Comparison of ENCODE assay signal across 13 mouse cellular contexts in genomic region chr4:135958354-135958753, GRCm38 (mm10). TPM values are rescaled to one million over a fixed set of nuclear protein-coding genes. Genes with fewer than 3 reads are reported as not detected.
DNase-seq lines count a peak whose midpoint lies in the region; ATAC-seq and TF ChIP-seq lines count a peak whose summit lies in the region.
"Had no signal": no experiment of that assay in that cellular context is flagged by ENCODE, and none has a peak within 500 bp of the region (broad histone marks: within the 10 kb centered on the region; RNA-seq: fewer than 3 reads in every experiment).

No protein-coding gene starts in this region.

- DNase-seq in MN1 (ENCODE audit: low spot score), result peak; percentile 31
- DNase-seq in liver, embryonic 13.5 days, result no peak
- DNase-seq in layer of hippocampus, adult 9-10 months (ENCODE audit: low spot score), result no peak
- no peak for DNase-seq in gastrocnemius, postnatal 14 days
- DNase-seq in c-Kit-positive CD71-positive TER-119-positive erythroid progenitor cells, embryonic 14.5 days (ENCODE audit: low spot score), result no peak
- no peak for DNase-seq in hindbrain, embryonic 11.5 days (ENCODE audit: low spot score)
- DNase-seq: forebrain, postnatal 0 days; heart, postnatal 14 days; left cerebral cortex, postnatal 4 days; right cerebral cortex, postnatal 25 days had no signal

- no peak overlapping the region for H3K27ac ChIP-seq in ES-Bruce4 (ENCODE audit: insufficient read depth, low read length)
- H3K27ac ChIP-seq in kidney, embryonic 15.5 days, result peak overlapping the region; percentile 63
- peak overlapping the region; percentile 76 for H3K27ac ChIP-seq in liver, embryonic 13.5 days
- H3K27ac ChIP-seq in hindbrain, embryonic 11.5 days (ENCODE audit: low read depth, low read length), result no peak overlapping the region

- H3K4me2 ChIP-seq in kidney, embryonic 15.5 days, result no peak overlapping the region
- H3K4me2 ChIP-seq in liver, embryonic 13.5 days, result peak overlapping the region; percentile 33
- no peak overlapping the region for H3K4me2 ChIP-seq in hindbrain, embryonic 11.5 days (replicated peaks; ENCODE audit: low read depth, low read length)

- ATAC-seq in kidney, embryonic 15.5 days (replicated peaks; ENCODE audit: low FRiP score), result no peak
- ATAC-seq in liver, embryonic 13.5 days (ENCODE audit: low read depth), result peak; percentile 42
- no peak for ATAC-seq in hindbrain, embryonic 11.5 days (ENCODE audit: low FRiP score)
- ATAC-seq: forebrain, postnatal 0 days; lung, postnatal 0 days had no signal

- WGBS in kidney, embryonic 15.5 days, result 58% methylated on average over 8 of the region's 8 CpGs
- 72% methylated on average over 8 of the region's 8 CpGs for WGBS in liver, embryonic 13.5 days (ENCODE audit: insufficient replicate concordance)
- 67% methylated on average over 8 of the region's 8 CpGs for WGBS in hindbrain, embryonic 11.5 days

- no peaks in the 10 kb centered on the region for H3K4me1 ChIP-seq in ES-Bruce4 (ENCODE audit: control insufficient read depth, insufficient read depth, low read length)
- peaks cover 18% of the 10 kb centered on the region for H3K4me1 ChIP-seq in kidney, embryonic 15.5 days
- peaks cover 35% of the 10 kb centered on the region for H3K4me1 ChIP-seq in liver, embryonic 13.5 days (replicated peaks)
- H3K4me1 ChIP-seq in hindbrain, embryonic 11.5 days (replicated peaks; ENCODE audit: control insufficient read depth, insufficient read depth, low read length), result no peaks in the 10 kb centered on the region

- TF ChIP-seq CTCF in ES-Bruce4 (IDR thresholded peaks at IDR 0.05; ENCODE audit: low read depth, low read length), result no peak

- no peaks in the 10 kb centered on the region for H3K36me3 ChIP-seq in ES-Bruce4 (ENCODE audit: control insufficient read depth, insufficient read depth, low read length, poor library complexity, severe bottlenecking)
- H3K36me3 ChIP-seq in kidney, embryonic 15.5 days, result peaks cover 69% of the 10 kb centered on the region
- peaks cover 64% of the 10 kb centered on the region for H3K36me3 ChIP-seq in liver, embryonic 13.5 days
- H3K36me3 ChIP-seq in hindbrain, embryonic 11.5 days (ENCODE audit: control insufficient read depth, insufficient read depth, low read length), result no peaks in the 10 kb centered on the region

- H3K9me3 ChIP-seq in ES-Bruce4 (replicated peaks; ENCODE audit: control insufficient read depth, insufficient read depth, low read length, poor library complexity, severe bottlenecking), result no peaks in the 10 kb centered on the region
- no peaks in the 10 kb centered on the region for H3K9me3 ChIP-seq in kidney, embryonic 15.5 days (replicated peaks)
- no peaks in the 10 kb centered on the region for H3K9me3 ChIP-seq in liver, embryonic 13.5 days (replicated peaks)
- H3K9me3 ChIP-seq in hindbrain, embryonic 11.5 days (ENCODE audit: control insufficient read depth, low read length), result no peaks in the 10 kb centered on the region

- no peak overlapping the region for H3K9ac ChIP-seq in ES-Bruce4 (ENCODE audit: low read depth, poor library complexity, severe bottlenecking)
- H3K9ac ChIP-seq in kidney, embryonic 15.5 days, result 0 out of 2 replicates have a peak overlapping the region, but pooled peaks have one; percentile 10
- no peak overlapping the region for H3K9ac ChIP-seq in liver, embryonic 13.5 days
- H3K9ac ChIP-seq in hindbrain, embryonic 11.5 days (ENCODE audit: low read depth, low read length), result no peak overlapping the region
- H3K9ac ChIP-seq: forebrain, postnatal 0 days had no signal

- intact Hi-C loops in gastrocnemius, postnatal 14 days (cut with DNase I; ENCODE audit: low total_unique reads), result no loop called here

- no peak for TF ChIP-seq POLR2A in ES-Bruce4 (IDR thresholded peaks at IDR 0.05; ENCODE audit: insufficient read depth, low read length)

- TF ChIP-seq EP300 in ES-Bruce4 (IDR thresholded peaks at IDR 0.05; ENCODE audit: insufficient read depth, low read depth, low read length), result no peak

- H3K4me3 ChIP-seq in ES-Bruce4 (ENCODE audit: low read depth, low read length), result peak overlapping the region; percentile 25; the same call in 1 of the 2 replicates
- H3K4me3 ChIP-seq in kidney, embryonic 15.5 days (replicated peaks), result no peak overlapping the region
- H3K4me3 ChIP-seq in liver, embryonic 13.5 days (replicated peaks), result no peak overlapping the region
- no peak overlapping the region for H3K4me3 ChIP-seq in hindbrain, embryonic 11.5 days (ENCODE audit: low read depth, low read length)

- H3K27me3 ChIP-seq in ES-Bruce4 (ENCODE audit: control insufficient read depth, insufficient read depth, low read length, poor library complexity, severe bottlenecking), result no peaks in the 10 kb centered on the region
- no peaks in the 10 kb centered on the region for H3K27me3 ChIP-seq in kidney, embryonic 15.5 days
- no peaks in the 10 kb centered on the region for H3K27me3 ChIP-seq in liver, embryonic 13.5 days
- no peaks in the 10 kb centered on the region for H3K27me3 ChIP-seq in hindbrain, embryonic 11.5 days (ENCODE audit: control insufficient read depth, insufficient read depth, low read length)

RNA-seq across cellular contexts. Expression of gene Gale, which starts 5.2 kb away (rescaled TPM):
- polyA plus RNA-seq in ES-Bruce4 (2011; ENCODE audit: insufficient read depth, insufficient read length, low read depth, missing spikeins), result 6.8 and 9.4 TPM in 2 replicates
- polyA plus RNA-seq in kidney, embryonic 15.5 days (2015; fragmentation: Nextera tagmentation; extraction: Ambion mirVana), result 35.2 and 36.7 TPM in 2 replicates
- 35.6 and 35.7 TPM in 2 replicates for polyA plus RNA-seq in liver, embryonic 13.5 days (2015; fragmentation: Nextera tagmentation; extraction: Ambion mirVana)
- total RNA-seq in gastrocnemius, postnatal 14 days (2021), result 1 to 10 TPM; 1.2 to 2.1 TPM
- 27.9 and 28.1 TPM in 2 replicates for polyA plus RNA-seq in hindbrain, embryonic 11.5 days (2014; fragmentation: Nextera tagmentation; extraction: Ambion mirVana)

RNA-seq across cellular contexts. Expression of gene Hmgcl, which starts 12.1 kb away (rescaled TPM):
- polyA plus RNA-seq in ES-Bruce4 (2011; ENCODE audit: insufficient read depth, insufficient read length, low read depth, missing spikeins), result 18.3 and 22.6 TPM in 2 replicates
- polyA plus RNA-seq in kidney, embryonic 15.5 days (2015; fragmentation: Nextera tagmentation; extraction: Ambion mirVana), result 77.2 and 80.2 TPM in 2 replicates
- polyA plus RNA-seq in liver, embryonic 13.5 days (2015; fragmentation: Nextera tagmentation; extraction: Ambion mirVana), result 71.9 and 73.5 TPM in 2 replicates
- total RNA-seq in gastrocnemius, postnatal 14 days (2021), result 10 to 100 TPM; 47.2 to 56.6 TPM
- polyA plus RNA-seq in hindbrain, embryonic 11.5 days (2014; fragmentation: Nextera tagmentation; extraction: Ambion mirVana), result 54.0 and 60.7 TPM in 2 replicates

RNA-seq across cellular contexts. Expression of gene Lypla2, which starts 14.1 kb away (rescaled TPM):
- 47.4 and 52.6 TPM in 2 replicates for polyA plus RNA-seq in ES-Bruce4 (2011; ENCODE audit: insufficient read depth, insufficient read length, low read depth, missing spikeins)
- 120 and 131 TPM in 2 replicates for polyA plus RNA-seq in kidney, embryonic 15.5 days (2015; fragmentation: Nextera tagmentation; extraction: Ambion mirVana)
- 48.9 and 49.7 TPM in 2 replicates for polyA plus RNA-seq in liver, embryonic 13.5 days (2015; fragmentation: Nextera tagmentation; extraction: Ambion mirVana)
- total RNA-seq in gastrocnemius, postnatal 14 days (2021), result 10 to 100 TPM; 28.9 to 29.2 TPM
- polyA plus RNA-seq in hindbrain, embryonic 11.5 days (2014; fragmentation: Nextera tagmentation; extraction: Ambion mirVana), result 143 and 150 TPM in 2 replicates

RNA-seq across cellular contexts. Expression of gene Pithd1, which starts 28.7 kb away (rescaled TPM):
- polyA plus RNA-seq in ES-Bruce4 (2011; ENCODE audit: insufficient read depth, insufficient read length, low read depth, missing spikeins), result 40.3 and 44.9 TPM in 2 replicates
- 52.6 and 52.7 TPM in 2 replicates for polyA plus RNA-seq in kidney, embryonic 15.5 days (2015; fragmentation: Nextera tagmentation; extraction: Ambion mirVana)
- polyA plus RNA-seq in liver, embryonic 13.5 days (2015; fragmentation: Nextera tagmentation; extraction: Ambion mirVana), result 99.8 and 111 TPM in 2 replicates
- 10 to 100 TPM; 20.4 to 21.4 TPM for total RNA-seq in gastrocnemius, postnatal 14 days (2021)
- polyA plus RNA-seq in hindbrain, embryonic 11.5 days (2014; fragmentation: Nextera tagmentation; extraction: Ambion mirVana), result 60.6 and 62.5 TPM in 2 replicates

RNA-seq across cellular contexts. Expression of gene Fuca1, which starts 37.8 kb away (rescaled TPM):
- 46.0 and 47.2 TPM in 2 replicates for polyA plus RNA-seq in ES-Bruce4 (2011; ENCODE audit: insufficient read depth, insufficient read length, low read depth, missing spikeins)
- 70.1 and 71.8 TPM in 2 replicates for polyA plus RNA-seq in kidney, embryonic 15.5 days (2015; fragmentation: Nextera tagmentation; extraction: Ambion mirVana)
- polyA plus RNA-seq in liver, embryonic 13.5 days (2015; fragmentation: Nextera tagmentation; extraction: Ambion mirVana), result 18.1 and 21.4 TPM in 2 replicates
- total RNA-seq in gastrocnemius, postnatal 14 days (2021), result 10 to 100 TPM; 20.6 to 27.8 TPM
- polyA plus RNA-seq in hindbrain, embryonic 11.5 days (2014; fragmentation: Nextera tagmentation; extraction: Ambion mirVana), result 44.5 and 50.4 TPM in 2 replicates

Comparison
In these comparisons a context has a peak if more than half of its experiments do, and no peak if none do; other contexts are left out.
1. H3K27ac ChIP-seq: peak in kidney, embryonic 15.5 days (single experiment) and liver, embryonic 13.5 days (single experiment); none in ES-Bruce4 (single experiment) and hindbrain, embryonic 11.5 days (single experiment).